Mouse (Mus musculus) CH12.LX (cell line): Measurements from ENCODE around the gene Dcakd.

ENCODE experiments used
- CHD2 ChIP-seq: IDR thresholded peaks from 2 replicates; pipeline ENCODE4 v1.6.1; 2011; ENCODE audit warnings: low read length, improper control_type of control experiment
- CTCF ChIP-seq, 2 experiments: IDR thresholded peaks in 1 of 2; conservative IDR thresholded peaks in 1 of 2; 2 replicates each; pipeline ENCODE4 v1.5.1; 2011 to 2012; ENCODE audit warnings: low read depth in 2 of 2, low read length in 2 of 2, improper control_type of control experiment in 1 of 2, inconsistent platforms in 1 of 2, mild to moderate bottlenecking in 1 of 2, moderate library complexity in 1 of 2
- EP300 ChIP-seq: IDR thresholded peaks from 2 replicates; pipeline ENCODE4 v1.6.1; 2011; ENCODE audit warnings: low read length, improper control_type of control experiment
- HCFC1 ChIP-seq: IDR thresholded peaks from 2 replicates; pipeline ENCODE4 v1.6.1; 2012; ENCODE audit warnings: low read depth, mild to moderate bottlenecking, inconsistent platforms, low read length, improper control_type of control experiment
- KAT2A ChIP-seq: IDR thresholded peaks from 2 replicates; pipeline ENCODE4 v1.6.1; 2012; ENCODE audit warnings: low read length, improper control_type of control experiment, inconsistent platforms; ENCODE audit not compliant: insufficient replicate concordance
- MEF2A ChIP-seq: IDR thresholded peaks from 2 replicates; pipeline ENCODE4 v1.6.1; 2014; ENCODE audit warnings: low read depth, mild to moderate bottlenecking, inconsistent platforms, low read length, improper control_type of control experiment, borderline replicate concordance
- MXI1 ChIP-seq: IDR thresholded peaks from 2 replicates; pipeline ENCODE4 v1.6.1; 2011; ENCODE audit warnings: mild to moderate bottlenecking, low read depth, low read length, improper control_type of control experiment
- POLR2A ChIP-seq: IDR thresholded peaks from 2 replicates; pipeline ENCODE4 v1.6.1; 2011; ENCODE audit warnings: low read depth, mild to moderate bottlenecking, improper control_type of control experiment, low read length
- TCF12 ChIP-seq: IDR thresholded peaks from 2 replicates; pipeline ENCODE4 v1.6.1; 2014; ENCODE audit warnings: low read depth, mild to moderate bottlenecking, inconsistent platforms, low read length, improper control_type of control experiment
- USF2 ChIP-seq: conservative IDR thresholded peaks from 2 replicates; pipeline ENCODE4 v1.6.1; 2011; ENCODE audit warnings: low read depth, low read length, improper control_type of control experiment

DNA sequence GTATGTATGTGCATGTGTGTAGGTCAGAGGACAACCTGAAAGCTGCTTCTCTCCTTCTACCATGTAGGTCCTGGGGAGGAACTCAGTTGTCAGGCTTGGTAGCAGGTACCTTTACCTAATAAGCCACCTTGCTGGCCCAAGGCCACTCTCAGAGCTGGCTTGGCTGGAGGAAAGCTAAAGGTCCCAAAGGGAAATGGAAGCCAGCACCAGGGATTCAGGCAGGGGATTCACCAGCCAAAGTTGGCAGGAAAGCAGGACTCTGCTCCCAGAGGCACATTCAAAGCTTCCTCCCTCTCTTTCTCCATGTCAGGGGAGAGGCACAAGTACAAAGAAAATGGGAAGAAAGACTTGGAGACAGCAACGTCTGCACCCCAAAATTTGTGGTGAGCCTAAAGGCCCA lies 23.3 kb downstream of the Dcakd start:
- no peak for TF ChIP-seq CTCF (conservative IDR thresholded peaks at IDR 0.05 in 1 of 2, IDR thresholded peaks at IDR 0.05 in 1 of 2; ENCODE audit: low read depth in 2 of 2, low read length in 2 of 2)
- no peak for TF ChIP-seq POLR2A
- TF ChIP-seq HCFC1, result no peak
- TF ChIP-seq MEF2A, result no peak
- TF ChIP-seq EP300, result no peak
- TF ChIP-seq KAT2A, result no peak
- TF ChIP-seq TCF12, result no peak
- no peak for TF ChIP-seq USF2
- no peak for TF ChIP-seq CHD2
- no peak for TF ChIP-seq MXI1
